Mouse (Mus musculus): ENCODE measurements around the gene Rapgef1. TPM values are rescaled to one million over a fixed set of nuclear protein-coding genes. Genes with fewer than 3 reads are reported as not detected.

The Rapgef1 gene
- polyA plus RNA-seq, 1 experiment from 2014 or later, result 15.1 TPM

- no peaks in the 10 kb centered on the region for H3K9me3 ChIP-seq (ENCODE audit: control insufficient read depth, low read length)
- ATAC-seq (replicated peaks; ENCODE audit: low FRiP score, low TSS enrichment, low read depth) (no peak), DNase-seq (ENCODE audit: low spot score) (no peak)
- no peaks in the 10 kb centered on the region for H3K27me3 ChIP-seq (replicated peaks; ENCODE audit: control insufficient read depth, insufficient read depth, low read length)
- no peak overlapping the region for H3K9ac ChIP-seq (ENCODE audit: low read length)
- no peak overlapping the region for H3K27ac ChIP-seq (ENCODE audit: low read depth)
- peaks cover 83% of the 10 kb centered on the region for H3K36me3 ChIP-seq (ENCODE audit: control insufficient read depth, insufficient read depth, low read length)
- H3K4me1 ChIP-seq (replicated peaks; ENCODE audit: control insufficient read depth, insufficient read depth, low read length), result no peaks in the 10 kb centered on the region
- H3K4me2 ChIP-seq (ENCODE audit: low read length), result no peak overlapping the region
- 81% methylated on average over 5 of the region's 5 CpGs for WGBS
- no peak overlapping the region for H3K4me3 ChIP-seq (ENCODE audit: low read depth, low read length)
Observed at GRCm38 (mm10) chr2:29691068-29691467, 71.5 kb downstream of the Rapgef1 start.

- no peaks in the 10 kb centered on the region for H3K27me3 ChIP-seq (replicated peaks; ENCODE audit: control insufficient read depth, insufficient read depth, low read length)
- no peaks in the 10 kb centered on the region for H3K9me3 ChIP-seq (ENCODE audit: control insufficient read depth, low read length)
- H3K27ac ChIP-seq (ENCODE audit: low read depth), result no peak overlapping the region
- ATAC-seq (replicated peaks; ENCODE audit: low FRiP score, low TSS enrichment, low read depth), result no peak
- H3K4me1 ChIP-seq (replicated peaks; ENCODE audit: control insufficient read depth, insufficient read depth, low read length), result no peaks in the 10 kb centered on the region
- no peak overlapping the region for H3K9ac ChIP-seq (ENCODE audit: low read length)
- H3K4me3 ChIP-seq (ENCODE audit: low read depth, low read length), result no peak overlapping the region
- 80% methylated on average over 6 of the region's 6 CpGs for WGBS
- H3K36me3 ChIP-seq (ENCODE audit: control insufficient read depth, insufficient read depth, low read length), result peaks cover 83% of the 10 kb centered on the region
- H3K4me2 ChIP-seq (ENCODE audit: low read length), result no peak overlapping the region
- DNase-seq (ENCODE audit: low spot score), result no peak
Observed at GRCm38 (mm10) chr2:29691507-29691906, 72.0 kb downstream of the Rapgef1 start.

- no peak overlapping the region for H3K27ac ChIP-seq (ENCODE audit: low read depth)
- ATAC-seq (replicated peaks; ENCODE audit: low FRiP score, low TSS enrichment, low read depth) (no peak), DNase-seq (ENCODE audit: low spot score) (no peak)
- H3K4me1 ChIP-seq (replicated peaks; ENCODE audit: control insufficient read depth, insufficient read depth, low read length), result no peaks in the 10 kb centered on the region
- H3K4me3 ChIP-seq (ENCODE audit: low read depth, low read length), result no peak overlapping the region
- H3K4me2 ChIP-seq (ENCODE audit: low read length), result no peak overlapping the region
- H3K27me3 ChIP-seq (replicated peaks; ENCODE audit: control insufficient read depth, insufficient read depth, low read length), result no peaks in the 10 kb centered on the region
- H3K9me3 ChIP-seq (ENCODE audit: control insufficient read depth, low read length), result no peaks in the 10 kb centered on the region
- WGBS, result 98% methylated on average over 2 of the region's 2 CpGs
- H3K9ac ChIP-seq (ENCODE audit: low read length), result no peak overlapping the region
- peaks cover 83% of the 10 kb centered on the region for H3K36me3 ChIP-seq (ENCODE audit: control insufficient read depth, insufficient read depth, low read length)
Observed at GRCm38 (mm10) chr2:29692192-29692591, 72.7 kb downstream of the Rapgef1 start.

GRCm38 (mm10) chr2:29696207-29696800, 76.8 kb downstream of the Rapgef1 start:
- Histone ChIP-seq H3K4me1 (replicated peaks; ENCODE audit: control insufficient read depth, insufficient read depth, low read length) (no peaks in the 10 kb centered on the region), H3K4me3 (ENCODE audit: low read depth, low read length) (no peak overlapping the region), H3K9ac (ENCODE audit: low read length) (no peak overlapping the region), H3K9me3 (ENCODE audit: control insufficient read depth, low read length) (no peaks in the 10 kb centered on the region), H3K4me2 (ENCODE audit: low read length) (no peak overlapping the region), H3K36me3 (ENCODE audit: control insufficient read depth, insufficient read depth, low read length) (peaks cover 93% of the 10 kb centered on the region), H3K27ac (ENCODE audit: low read depth) (no peak overlapping the region), H3K27me3 (replicated peaks; ENCODE audit: control insufficient read depth, insufficient read depth, low read length) (no peaks in the 10 kb centered on the region)
- WGBS, result 86% methylated on average over 7 of the region's 7 CpGs
- DNase-seq (ENCODE audit: low spot score) (no peak), ATAC-seq (replicated peaks; ENCODE audit: low FRiP score, low TSS enrichment, low read depth) (no peak)

GRCm38 (mm10) chr2:29698421-29699290, 79.1 kb downstream of the Rapgef1 start:
- no peak overlapping the region for H3K4me3 ChIP-seq (ENCODE audit: low read depth, low read length)
- H3K36me3 ChIP-seq (ENCODE audit: control insufficient read depth, insufficient read depth, low read length), result peaks cover 91% of the 10 kb centered on the region
- H3K4me2 ChIP-seq (ENCODE audit: low read length), result no peak overlapping the region
- no peak overlapping the region for H3K9ac ChIP-seq (ENCODE audit: low read length)
- no peaks in the 10 kb centered on the region for H3K9me3 ChIP-seq (ENCODE audit: control insufficient read depth, low read length)
- H3K27ac ChIP-seq (ENCODE audit: low read depth), result no peak overlapping the region
- no peaks in the 10 kb centered on the region for H3K27me3 ChIP-seq (replicated peaks; ENCODE audit: control insufficient read depth, insufficient read depth, low read length)
- DNase-seq (ENCODE audit: low spot score) (no peak), ATAC-seq (replicated peaks; ENCODE audit: low FRiP score, low TSS enrichment, low read depth) (no peak)
- WGBS, result 89% methylated on average over 6 of the region's 6 CpGs
- no peaks in the 10 kb centered on the region for H3K4me1 ChIP-seq (replicated peaks; ENCODE audit: control insufficient read depth, insufficient read depth, low read length)

- Histone ChIP-seq H3K9me3 (ENCODE audit: control insufficient read depth, low read length) (no peaks in the 10 kb centered on the region), H3K9ac (ENCODE audit: low read length) (no peak overlapping the region), H3K36me3 (ENCODE audit: control insufficient read depth, insufficient read depth, low read length) (peaks cover 98% of the 10 kb centered on the region), H3K27me3 (replicated peaks; ENCODE audit: control insufficient read depth, insufficient read depth, low read length) (no peaks in the 10 kb centered on the region), H3K4me3 (ENCODE audit: low read depth, low read length) (no peak overlapping the region), H3K4me2 (ENCODE audit: low read length) (no peak overlapping the region), H3K4me1 (replicated peaks; ENCODE audit: control insufficient read depth, insufficient read depth, low read length) (no peaks in the 10 kb centered on the region), H3K27ac (ENCODE audit: low read depth) (no peak overlapping the region)
- ATAC-seq (replicated peaks; ENCODE audit: low FRiP score, low TSS enrichment, low read depth) (no peak), DNase-seq (ENCODE audit: low spot score) (no peak)
Observed at GRCm38 (mm10) chr2:29700898-29701297, 81.4 kb downstream of the Rapgef1 start.

- H3K9ac ChIP-seq (ENCODE audit: low read length), result no peak overlapping the region
- DNase-seq (ENCODE audit: low spot score) (no peak), ATAC-seq (replicated peaks; ENCODE audit: low FRiP score, low TSS enrichment, low read depth) (no peak)
- WGBS, result 82% methylated on average over 6 of the region's 6 CpGs
- peaks cover 98% of the 10 kb centered on the region for H3K36me3 ChIP-seq (ENCODE audit: control insufficient read depth, insufficient read depth, low read length)
- no peak overlapping the region for H3K4me3 ChIP-seq (ENCODE audit: low read depth, low read length)
- no peaks in the 10 kb centered on the region for H3K9me3 ChIP-seq (ENCODE audit: control insufficient read depth, low read length)
- H3K4me1 ChIP-seq (replicated peaks; ENCODE audit: control insufficient read depth, insufficient read depth, low read length), result no peaks in the 10 kb centered on the region
- H3K27ac ChIP-seq (ENCODE audit: low read depth), result no peak overlapping the region
- H3K4me2 ChIP-seq (ENCODE audit: low read length), result no peak overlapping the region
- H3K27me3 ChIP-seq (replicated peaks; ENCODE audit: control insufficient read depth, insufficient read depth, low read length), result no peaks in the 10 kb centered on the region
Observed at GRCm38 (mm10) chr2:29701393-29701792, 81.9 kb downstream of the Rapgef1 start.

- DNase-seq (ENCODE audit: low spot score) (no peak), ATAC-seq (replicated peaks; ENCODE audit: low FRiP score, low TSS enrichment, low read depth) (no peak)
- Histone ChIP-seq H3K27ac (ENCODE audit: low read depth) (no peak overlapping the region), H3K27me3 (replicated peaks; ENCODE audit: control insufficient read depth, insufficient read depth, low read length) (no peaks in the 10 kb centered on the region), H3K9me3 (ENCODE audit: control insufficient read depth, low read length) (no peaks in the 10 kb centered on the region), H3K4me3 (ENCODE audit: low read depth, low read length) (no peak overlapping the region), H3K4me2 (ENCODE audit: low read length) (no peak overlapping the region), H3K4me1 (replicated peaks; ENCODE audit: control insufficient read depth, insufficient read depth, low read length) (no peaks in the 10 kb centered on the region), H3K36me3 (ENCODE audit: control insufficient read depth, insufficient read depth, low read length) (peaks cover 94% of the 10 kb centered on the region), H3K9ac (ENCODE audit: low read length) (no peak overlapping the region)
- 94% methylated on average over 8 of the region's 8 CpGs for WGBS
Observed at GRCm38 (mm10) chr2:29702189-29702588, 82.7 kb downstream of the Rapgef1 start.

Measured in intestine, embryonic 14.5 days (tissue).